Comparison of ENCODE assay signal across 28 mouse cellular contexts in the genomic region with DNA sequence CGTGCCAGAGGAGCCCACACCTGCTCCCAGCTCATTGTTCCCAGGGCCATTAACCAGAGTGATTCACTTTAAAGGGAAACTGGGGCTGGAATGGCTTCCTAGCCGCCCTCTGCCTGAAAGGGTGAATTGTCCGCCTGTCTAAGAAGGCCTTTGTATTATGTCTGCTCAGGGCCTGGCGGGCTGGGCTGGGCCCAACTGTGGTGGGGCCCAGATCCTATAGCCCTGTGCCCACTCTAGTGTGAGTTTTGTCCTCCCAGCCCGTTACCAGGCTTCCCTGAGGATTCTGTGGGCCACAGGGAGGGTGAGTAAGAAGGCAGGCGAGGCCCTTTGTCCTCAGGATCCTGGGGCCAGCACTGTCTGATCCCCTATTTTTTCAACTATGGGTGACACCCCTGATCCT. TPM values are rescaled to one million over a fixed set of nuclear protein-coding genes. Genes with fewer than 3 reads are reported as not detected.
DNase-seq lines count a peak whose midpoint lies in the region; ATAC-seq and TF ChIP-seq lines count a peak whose summit lies in the region.
"Had no signal": no experiment of that assay in that cellular context is flagged by ENCODE, and none has a peak within 500 bp of the region (broad histone marks: within the 10 kb centered on the region; RNA-seq: fewer than 3 reads in every experiment).

No protein-coding gene starts in this region.

- no peak for TF ChIP-seq POLR2A in lung, adult 2 months (IDR thresholded peaks at IDR 0.05; ENCODE audit: borderline replicate concordance, extremely low read depth, low read depth, low read length)
- no peak for TF ChIP-seq POLR2A in cerebellum, adult 2 months (IDR thresholded peaks at IDR 0.05; ENCODE audit: borderline replicate concordance, insufficient read depth, low read length)

- TF ChIP-seq CTCF in lung, adult 2 months (IDR thresholded peaks at IDR 0.05; ENCODE audit: insufficient read depth, low read length), result no peak
- TF ChIP-seq CTCF in cerebellum, adult 2 months (IDR thresholded peaks at IDR 0.05; ENCODE audit: borderline replicate concordance, insufficient read depth, low read depth, low read length), result no peak

- ATAC-seq in forebrain, embryonic 13.5 days, result no peak
- ATAC-seq in lung, embryonic 16.5 days (ENCODE audit: low read depth), result no peak
- ATAC-seq: inflammation-experienced regulatory T-cells, adult 6 months; liver, embryonic 12.5 days; midbrain, embryonic 15.5 days had no signal

- H3K9ac ChIP-seq in forebrain, embryonic 13.5 days, result no peak overlapping the region
- peak overlapping the region; percentile 14; the same call in 1 of the 2 replicates for H3K9ac ChIP-seq in lung, embryonic 16.5 days (ENCODE audit: low read length)
- H3K9ac ChIP-seq: limb, embryonic 12.5 days; liver, embryonic 12.5 days; midbrain, embryonic 15.5 days had no signal

- peaks cover 11% of the 10 kb centered on the region for H3K4me1 ChIP-seq in forebrain, embryonic 10.5 days
- peaks cover 6% of the 10 kb centered on the region; the same call in 1 of the 2 replicates for H3K4me1 ChIP-seq in forebrain, embryonic 13.5 days
- no peaks in the 10 kb centered on the region for H3K4me1 ChIP-seq in lung, embryonic 16.5 days (replicated peaks; ENCODE audit: control insufficient read depth, insufficient read depth, low read length)
- peaks cover 2% of the 10 kb centered on the region; the same call in 1 of the 2 replicates for H3K4me1 ChIP-seq in lung, adult 2 months (ENCODE audit: control insufficient read depth, insufficient read depth, low read length)
- H3K4me1 ChIP-seq in cerebellum, adult 2 months (ENCODE audit: control insufficient read depth, insufficient read depth, low read length), result no peaks in the 10 kb centered on the region
- H3K4me1 ChIP-seq: limb, embryonic 12.5 days; liver, embryonic 12.5 days; midbrain, embryonic 15.5 days had no signal

- no peaks in the 10 kb centered on the region for H3K27me3 ChIP-seq in forebrain, embryonic 10.5 days (ENCODE audit: poor library complexity, severe bottlenecking)
- no peaks in the 10 kb centered on the region for H3K27me3 ChIP-seq in forebrain, embryonic 13.5 days
- no peaks in the 10 kb centered on the region for H3K27me3 ChIP-seq in lung, embryonic 16.5 days (ENCODE audit: control insufficient read depth, insufficient read depth, low read depth, low read length)
- H3K27me3 ChIP-seq in cerebellum, adult 2 months (ENCODE audit: control insufficient read depth, insufficient read depth, low read length), result no peaks in the 10 kb centered on the region
- H3K27me3 ChIP-seq: limb, embryonic 12.5 days; liver, embryonic 12.5 days; midbrain, embryonic 15.5 days had no signal

- no peak overlapping the region for H3K4me2 ChIP-seq in forebrain, embryonic 13.5 days
- H3K4me2 ChIP-seq in lung, embryonic 16.5 days (ENCODE audit: low read depth, low read length), result no peak overlapping the region
- H3K4me2 ChIP-seq: heart, embryonic 11.5 days; limb, embryonic 12.5 days; liver, embryonic 12.5 days; midbrain, embryonic 15.5 days had no signal

- H3K9me3 ChIP-seq in forebrain, embryonic 10.5 days, result no peaks in the 10 kb centered on the region
- H3K9me3 ChIP-seq in forebrain, embryonic 13.5 days (replicated peaks), result no peaks in the 10 kb centered on the region
- no peaks in the 10 kb centered on the region for H3K9me3 ChIP-seq in lung, embryonic 16.5 days (ENCODE audit: control insufficient read depth, low read length)
- H3K9me3 ChIP-seq: limb, embryonic 12.5 days; liver, embryonic 12.5 days; midbrain, embryonic 15.5 days had no signal

- no peak overlapping the region for H3K4me3 ChIP-seq in forebrain, embryonic 10.5 days
- H3K4me3 ChIP-seq in forebrain, embryonic 13.5 days, result no peak overlapping the region
- H3K4me3 ChIP-seq in lung, embryonic 16.5 days (ENCODE audit: low read length), result no peak overlapping the region
- no peak overlapping the region for H3K4me3 ChIP-seq in lung, adult 2 months (replicated peaks; ENCODE audit: extremely low read depth, low read depth, low read length)
- no peak overlapping the region for H3K4me3 ChIP-seq in cerebellum, adult 2 months (replicated peaks; ENCODE audit: insufficient read depth, low read depth, low read length)
- H3K4me3 ChIP-seq: gastrocnemius, adult 2 months; layer of hippocampus, adult 2 months; limb, embryonic 12.5 days; liver, embryonic 12.5 days; midbrain, embryonic 15.5 days had no signal

- no peaks in the 10 kb centered on the region for H3K36me3 ChIP-seq in forebrain, embryonic 10.5 days (replicated peaks)
- no peaks in the 10 kb centered on the region for H3K36me3 ChIP-seq in forebrain, embryonic 13.5 days (ENCODE audit: poor library complexity, severe bottlenecking)
- H3K36me3 ChIP-seq in lung, embryonic 16.5 days (ENCODE audit: control insufficient read depth, insufficient read depth, low read length), result no peaks in the 10 kb centered on the region
- H3K36me3 ChIP-seq: limb, embryonic 12.5 days; liver, embryonic 12.5 days; midbrain, embryonic 15.5 days had no signal

- H3K27ac ChIP-seq in forebrain, embryonic 10.5 days, result peak overlapping the region; percentile 76
- no peak overlapping the region for H3K27ac ChIP-seq in forebrain, embryonic 13.5 days
- no peak overlapping the region for H3K27ac ChIP-seq in lung, embryonic 16.5 days (ENCODE audit: low read length)
- no peak overlapping the region for H3K27ac ChIP-seq in cerebellum, adult 2 months (ENCODE audit: insufficient read depth, low read length)
- H3K27ac ChIP-seq: gastrocnemius, adult 2 months; layer of hippocampus, adult 2 months; limb, embryonic 12.5 days; liver, embryonic 12.5 days; midbrain, embryonic 15.5 days had no signal

- no peak for DNase-seq in forebrain, embryonic 10.5 days (ENCODE audit: extremely low spot score, low spot score)
- no peak for DNase-seq in lung, adult 2 months
- peak; percentile 74 for DNase-seq in Muller cell, postnatal 12 days (ENCODE audit: inconsistent ontology term)
- peak; percentile 19 for DNase-seq in embryo, embryonic 11 days
- no peak for DNase-seq in cerebellum, adult 2 months
- no peak for DNase-seq in thymus, postnatal 10 days (ENCODE audit: low spot score in 2 of 2)
- DNase-seq: adrenal gland, postnatal 36 days; cerebellum, adult 11-12 months; cerebellum, postnatal 14 days; gastrocnemius, adult 2 months; kidney, adult 8-10 months; kidney, postnatal 14 days; layer of hippocampus, postnatal 36 days; lung, adult 18-20 months; thymus, postnatal 25 days had no signal

- 39% methylated on average over 6 of the region's 6 CpGs for WGBS in forebrain, embryonic 10.5 days
- 23% methylated on average over 6 of the region's 6 CpGs for WGBS in forebrain, embryonic 13.5 days
- WGBS in lung, embryonic 16.5 days, result 68% methylated on average over 6 of the region's 6 CpGs
- 69% methylated on average over 6 of the region's 6 CpGs for WGBS in lung, adult 2 months
- WGBS in cerebellum, adult 2 months, result 86% methylated on average over 6 of the region's 6 CpGs

RNA-seq across cellular contexts. Expression of a gene that starts 15.4 kb away (rescaled TPM):
- 2.3 and 3.0 TPM in 2 replicates for polyA plus RNA-seq in forebrain, embryonic 10.5 days (2016; fragmentation: Nextera tagmentation; extraction: Ambion mirVana)
- polyA plus RNA-seq in forebrain, embryonic 13.5 days (2015; fragmentation: Nextera tagmentation; extraction: Ambion mirVana), result 3.6 and 4.2 TPM in 2 replicates
- 2.9 and 3.7 TPM in 2 replicates for polyA plus RNA-seq in lung, embryonic 16.5 days (2015; fragmentation: Nextera tagmentation; extraction: Ambion mirVana)
- 7.4 and 9.5 TPM in 2 replicates for polyA plus RNA-seq in lung, adult 2 months (2012; rRNA removed)
- 19.1 and 20.3 TPM in 2 replicates for polyA plus RNA-seq in cerebellum, adult 2 months (2012; rRNA removed)

RNA-seq across cellular contexts. Expression of a gene that starts 57.2 kb away (rescaled TPM):
- polyA plus RNA-seq in forebrain, embryonic 10.5 days (2016; fragmentation: Nextera tagmentation; extraction: Ambion mirVana), result not detected in 2 replicates
- not detected in 2 replicates for polyA plus RNA-seq in forebrain, embryonic 13.5 days (2015; fragmentation: Nextera tagmentation; extraction: Ambion mirVana)
- polyA plus RNA-seq in lung, embryonic 16.5 days (2015; fragmentation: Nextera tagmentation; extraction: Ambion mirVana), result 0.05 TPM in 1 of 2 replicates, not detected in the other
- polyA plus RNA-seq in lung, adult 2 months (2012; rRNA removed), result 0.02 TPM in 1 of 2 replicates, not detected in the other
- 0.03 and 0.05 TPM in 2 replicates for polyA plus RNA-seq in cerebellum, adult 2 months (2012; rRNA removed)
- polyA plus RNA-seq: forebrain, embryonic 11.5 days; gonadal fat pad, adult 2 months; heart, embryonic 11.5 days; heart, postnatal 0 days; hindbrain, embryonic 11.5 days; inflammation-experienced regulatory T-cells, adult 6 months; limb, embryonic 12.5 days; liver, embryonic 12.5 days; midbrain, embryonic 15.5 days; stomach, embryonic 14.5 days had no signal

Comparison
In these comparisons a context has a peak if more than half of its experiments do, and no peak if none do; other contexts are left out.
1. DNase-seq: peak in Muller cell, postnatal 12 days (single experiment) and embryo, embryonic 11 days (single experiment); none in forebrain, embryonic 10.5 days (single experiment), lung, adult 2 months (single experiment), cerebellum, adult 2 months (0 of 2) and thymus, postnatal 10 days (0 of 2).